Mouse (Mus musculus) MEL (cell line): ENCODE data around the gene Scaf11. TPM values are rescaled to one million over a fixed set of nuclear protein-coding genes. Genes with fewer than 3 reads are reported as not detected.

ENCODE experiments used
- DNase-seq: peaks from one replicate; pipeline ENCODE4 v3.0.0; 2011; ENCODE audit warnings: low read depth, low spot score
- H3K27ac ChIP-seq: 2 replicates; pipeline ENCODE4 v1.5.1; 2012; ENCODE audit warnings: low read depth, mild to moderate bottlenecking, control low read depth, low read length, moderate library complexity; ENCODE audit not compliant: control insufficient read depth
- H3K27me3 ChIP-seq, 2 experiments: fragments of 150-350 bp in 1 of 2; sonication (generic) in 1 of 2; 2 replicates each; pipeline ENCODE4 v1.6.1; 2012; ENCODE audit warnings: low read length in 2 of 2, mild to moderate bottlenecking in 2 of 2, improper control_type of control experiment in 1 of 2, moderate library complexity in 1 of 2; ENCODE audit not compliant: insufficient read depth in 2 of 2, control insufficient read depth in 1 of 2
- H3K36me3 ChIP-seq, 2 experiments: 2 replicates each; pipeline ENCODE4 v1.6.1; 2012 to 2014; ENCODE audit warnings: low read length in 2 of 2, improper control_type of control experiment in 1 of 2, inconsistent platforms in 1 of 2, mild to moderate bottlenecking in 1 of 2; ENCODE audit not compliant: insufficient read depth in 2 of 2, control insufficient read depth in 1 of 2
- H3K4me1 ChIP-seq, 2 experiments: fragments of 150-350 bp in 1 of 2; sonication (generic) in 1 of 2; 2 replicates each; pipeline ENCODE4 v1.6.1; 2012; ENCODE audit warnings: low read length in 2 of 2, improper control_type of control experiment in 1 of 2, mild to moderate bottlenecking in 1 of 2; ENCODE audit not compliant: insufficient read depth in 2 of 2, control insufficient read depth in 1 of 2
- H3K4me3 ChIP-seq, 2 experiments: fragments of 150-350 bp in 1 of 2; sonication (generic) in 1 of 2; 2 replicates each; pipeline ENCODE4 v1.5.1; 2012; ENCODE audit warnings: low read depth in 2 of 2, low read length in 2 of 2, mild to moderate bottlenecking in 2 of 2, moderate library complexity in 2 of 2, control low read depth in 1 of 2, improper control_type of control experiment in 1 of 2; ENCODE audit not compliant: control insufficient read depth in 1 of 2, insufficient read depth in 1 of 2
- H3K79me2 ChIP-seq: 2 replicates; pipeline ENCODE4 v1.6.1; 2012; ENCODE audit warnings: mild to moderate bottlenecking, low read length, moderate library complexity; ENCODE audit not compliant: control insufficient read depth, poor library complexity, insufficient read depth
- H3K9ac ChIP-seq: 2 replicates; pipeline ENCODE4 v1.6.1; 2012; ENCODE audit warnings: low read depth, mild to moderate bottlenecking, control low read depth, low read length, moderate library complexity; ENCODE audit not compliant: control insufficient read depth, poor library complexity, severe bottlenecking
- H3K9me3 ChIP-seq: fragments of 150-350 bp; sonication (generic); replicated peaks from 2 replicates; pipeline ENCODE4 v1.6.1; 2012; ENCODE audit warnings: mild to moderate bottlenecking, low read length, improper control_type of control experiment, moderate library complexity; ENCODE audit not compliant: insufficient read depth
- BHLHE40 ChIP-seq: IDR thresholded peaks from 2 replicates; pipeline ENCODE4 v1.6.1; 2012; ENCODE audit warnings: low read depth, mild to moderate bottlenecking, inconsistent platforms, low read length, improper control_type of control experiment, borderline replicate concordance
- CHD1 ChIP-seq: IDR thresholded peaks from 2 replicates; pipeline ENCODE4 v1.6.1; 2012; ENCODE audit warnings: low read depth, mild to moderate bottlenecking, inconsistent platforms, low read length, improper control_type of control experiment
- CHD2 ChIP-seq: IDR thresholded peaks from 2 replicates; pipeline ENCODE4 v1.6.1; 2011; ENCODE audit warnings: low read length, improper control_type of control experiment
- E2F4 ChIP-seq: IDR thresholded peaks from 2 replicates; pipeline ENCODE4 v1.6.1; 2011; ENCODE audit warnings: low read depth, low read length, improper control_type of control experiment, borderline replicate concordance
- EP300 ChIP-seq, 2 experiments: IDR thresholded peaks; 2 replicates each; pipeline ENCODE4 v1.6.1; 2011; ENCODE audit warnings: improper control_type of control experiment in 2 of 2, low read length in 2 of 2, low read depth in 1 of 2, mild to moderate bottlenecking in 1 of 2
- ETS1 ChIP-seq: IDR thresholded peaks from 2 replicates; pipeline ENCODE4 v1.6.1; 2012; ENCODE audit warnings: low read depth, mild to moderate bottlenecking, inconsistent platforms, low read length, improper control_type of control experiment, moderate library complexity
- GABPA ChIP-seq: IDR thresholded peaks from 2 replicates; pipeline ENCODE4 v1.6.1; 2012; ENCODE audit warnings: low read depth, mild to moderate bottlenecking, inconsistent platforms, low read length, improper control_type of control experiment, moderate library complexity
- GATA1 ChIP-seq: IDR thresholded peaks from 2 replicates; pipeline ENCODE4 v1.6.1; 2011; ENCODE audit warnings: low read depth, low read length, improper control_type of control experiment
- HCFC1 ChIP-seq: IDR thresholded peaks from 2 replicates; pipeline ENCODE4 v1.6.1; 2012; ENCODE audit warnings: low read depth, mild to moderate bottlenecking, inconsistent platforms, low read length, improper control_type of control experiment, moderate library complexity
- MXI1 ChIP-seq: IDR thresholded peaks from 2 replicates; pipeline ENCODE4 v1.6.1; 2011; ENCODE audit warnings: mild to moderate bottlenecking, low read depth, low read length, improper control_type of control experiment
- POLR2AphosphoS2 ChIP-seq: IDR thresholded peaks from 2 replicates; pipeline ENCODE4 v1.6.1; 2011; ENCODE audit warnings: low read length, improper control_type of control experiment
- RAD21 ChIP-seq: IDR thresholded peaks from 2 replicates; pipeline ENCODE4 v1.6.1; 2011; ENCODE audit warnings: mild to moderate bottlenecking, low read depth, low read length, improper control_type of control experiment
- RCOR1 ChIP-seq: IDR thresholded peaks from 2 replicates; pipeline ENCODE4 v1.6.1; 2012; ENCODE audit warnings: low read depth, mild to moderate bottlenecking, inconsistent platforms, low read length, improper control_type of control experiment
- SIN3A ChIP-seq: IDR thresholded peaks from 2 replicates; pipeline ENCODE4 v1.6.1; 2012; ENCODE audit warnings: low read length, improper control_type of control experiment, inconsistent platforms
- SMC3 ChIP-seq: IDR thresholded peaks from 2 replicates; pipeline ENCODE4 v1.6.1; 2011; ENCODE audit warnings: low read depth, low read length, improper control_type of control experiment
- TAL1 ChIP-seq: IDR thresholded peaks from 2 replicates; pipeline ENCODE4 v1.6.1; 2012; ENCODE audit warnings: mild to moderate bottlenecking, inconsistent platforms, low read length, moderate library complexity, mixed read lengths
- TBP ChIP-seq: IDR thresholded peaks from 2 replicates; pipeline ENCODE4 v1.8.0; 2011; ENCODE audit warnings: low read depth, low read length, improper control_type of control experiment
- TCF12 ChIP-seq: IDR thresholded peaks from 2 replicates; pipeline ENCODE4 v1.6.1; 2014; ENCODE audit warnings: low read depth, mild to moderate bottlenecking, inconsistent platforms, low read length, improper control_type of control experiment, moderate library complexity
- UBTF ChIP-seq: IDR thresholded peaks from 2 replicates; pipeline ENCODE4 v1.6.1; 2012; ENCODE audit warnings: low read depth, mild to moderate bottlenecking, inconsistent platforms, low read length, improper control_type of control experiment, moderate library complexity, borderline replicate concordance; ENCODE audit not compliant: insufficient read depth
- USF1 ChIP-seq: IDR thresholded peaks from 2 replicates; pipeline ENCODE4 v1.6.1; 2014; ENCODE audit warnings: low read depth, mild to moderate bottlenecking, inconsistent platforms, low read length, improper control_type of control experiment, moderate library complexity
- ZKSCAN1 ChIP-seq: IDR thresholded peaks from 2 replicates; pipeline ENCODE4 v1.6.1; 2012; ENCODE audit warnings: low read depth, mild to moderate bottlenecking, inconsistent platforms, low read length, improper control_type of control experiment, moderate library complexity
- ZMIZ1 ChIP-seq: IDR thresholded peaks from 2 replicates; pipeline ENCODE4 v1.6.1; 2012; ENCODE audit warnings: low read depth, mild to moderate bottlenecking, inconsistent platforms, low read length, improper control_type of control experiment, moderate library complexity
- polyA plus RNA-seq, 2 experiments: library from polyadenylated mRNA; stranded (reverse) in 1 of 2; unstranded in 1 of 2; fragments of >175 nt in 1 of 2; fragments of >200 nt in 1 of 2; gene quantifications; 2 replicates each; pipeline versions ENCODE4 v1.2.1 to v1.2.4; 2012; ENCODE audit warnings: low replicate concordance in 2 of 2, low read depth in 1 of 2; ENCODE audit not compliant: insufficient read length in 2 of 2, insufficient read depth in 1 of 2, missing spikeins in 1 of 2
- total RNA-seq: library from RNA; depleted of rRNA; stranded (reverse); fragments of 300-350 nt; gene quantifications from 2 replicates; pipeline ENCODE4 v1.2.3, GENCODE M21; 2012

The Scaf11 gene
- total and polyA plus RNA-seq, 3 experiments, result 137 to 242 (median 165) TPM

GRCm38 (mm10) chr15:96457338-96457664 lies 3.3 kb downstream of the Scaf11 start:
- H3K9ac ChIP-seq, result peak overlapping the region; percentile 6; the same call in 1 of the 2 replicates
- H3K4me1 ChIP-seq, result peaks cover 34 to 46% of the 10 kb centered on the region in 2 experiments
- H3K79me2 ChIP-seq, result peaks cover 73% of the 10 kb centered on the region
- H3K27ac ChIP-seq, result no peak overlapping the region
- no peak for TF ChIP-seq UBTF
- peak; percentile 56 for TF ChIP-seq TAL1
- peak; percentile 82; the same call in 1 of the 2 replicates for TF ChIP-seq SIN3A
- TF ChIP-seq HCFC1, result no peak
- no peak for TF ChIP-seq E2F4
- TF ChIP-seq TBP, result no peak
- TF ChIP-seq RCOR1, result peak; percentile 59; the same call in 1 of the 2 replicates
- no peak for TF ChIP-seq RAD21
- no peak for TF ChIP-seq CHD2
- TF ChIP-seq CHD1, result 0 out of 2 replicates have a peak, but pooled peaks have one; percentile 63
- peak; percentile 51; the same call in 1 of the 2 replicates for TF ChIP-seq ETS1
- TF ChIP-seq MXI1, result peak; percentile 74; the same call in 1 of the 2 replicates
- peak; percentile 42; the same call in 1 of the 2 replicates for TF ChIP-seq TCF12
- TF ChIP-seq GATA1, result peak; percentile 70
- TF ChIP-seq EP300 (IDR thresholded peaks at IDR 0.05; ENCODE audit: low read depth in 1 of 2, low read length in 2 of 2), result peak; percentile 58 to 73
- TF ChIP-seq ZMIZ1, result no peak
- 0 out of 2 replicates have a peak, but pooled peaks have one; percentile 34 for TF ChIP-seq BHLHE40
- H3K36me3 ChIP-seq, result peaks cover 12 to 62% of the 10 kb centered on the region in 2 experiments; a peak in 3 of 4 replicates
- no peaks in the 10 kb centered on the region for H3K27me3 ChIP-seq
- peak; percentile 79 for DNase-seq
- H3K9me3 ChIP-seq, result no peaks in the 10 kb centered on the region
- no peak overlapping the region for H3K4me3 ChIP-seq

GRCm38 (mm10) chr15:96456651-96457337 lies 3.8 kb downstream of the Scaf11 start:
- DNase-seq, result no peak
- Histone ChIP-seq H3K36me3 (peaks cover 14 to 57% of the 10 kb centered on the region in 2 experiments), H3K79me2 (peaks cover 78% of the 10 kb centered on the region), H3K4me3 (no peak overlapping the region)
- TF ChIP-seq MXI1 (no peak), SMC3 (no peak), ZKSCAN1 (no peak), POLR2AphosphoS2 (no peak), GATA1 (no peak), USF1 (no peak), GABPA (no peak)
- TF ChIP-seq, all 39 proteins: peak for 0
- H3K27ac ChIP-seq, result no peak overlapping the region
- H3K9me3 ChIP-seq, result no peaks in the 10 kb centered on the region
- no peak overlapping the region; the same call in 1 of the 2 replicates for H3K9ac ChIP-seq
- no peaks in the 10 kb centered on the region for H3K27me3 ChIP-seq
- peaks cover 33 to 44% of the 10 kb centered on the region in 2 experiments for H3K4me1 ChIP-seq
